In genomic region chr4:139185766-139186442, GRCm38 (mm10) we compare ENCODE assay signal across 20 mouse cellular contexts. TPM values are rescaled to one million over a fixed set of nuclear protein-coding genes. Genes with fewer than 3 reads are reported as not detected.
DNase-seq lines count a peak whose midpoint lies in the region; ATAC-seq and TF ChIP-seq lines count a peak whose summit lies in the region.
"Had no signal": no experiment of that assay in that cellular context is flagged by ENCODE, and none has a peak within 500 bp of the region (broad histone marks: within the 10 kb centered on the region; RNA-seq: fewer than 3 reads in every experiment).

No protein-coding gene starts in this region.

- no peak for TF ChIP-seq CTCF in small intestine, adult 2 months (IDR thresholded peaks at IDR 0.05; ENCODE audit: extremely low read depth, insufficient read length, insufficient replicate concordance, low read depth, low read length)
- TF ChIP-seq CTCF in stomach, postnatal 0 days (IDR thresholded peaks at IDR 0.05; ENCODE audit: low read depth): 0 out of 2 replicates have a peak, but pooled peaks have one; percentile 10

- no peak overlapping the region for H3K27ac ChIP-seq in kidney, embryonic 16.5 days (ENCODE audit: low read length)
- peak overlapping the region; percentile 91 for H3K27ac ChIP-seq in small intestine, adult 2 months (ENCODE audit: insufficient read depth, low read depth, low read length)
- H3K27ac ChIP-seq in stomach, postnatal 0 days (replicated peaks): peak overlapping the region; percentile 80
- H3K27ac ChIP-seq: embryonic facial prominence, embryonic 12.5 days; forebrain, embryonic 15.5 days; heart, adult 2 months; hindbrain, embryonic 10.5 days had no signal

- ATAC-seq in kidney, embryonic 16.5 days (ENCODE audit: low FRiP score, low TSS enrichment): 0 out of 2 replicates have a peak, but pooled peaks have one; percentile 23
- ATAC-seq in stomach, postnatal 0 days (ENCODE audit: low FRiP score, low TSS enrichment): peak; percentile 90
- ATAC-seq: CD4-positive, CD25-positive, alpha-beta regulatory T cell, adult 4 months; forebrain, embryonic 15.5 days had no signal

- 83% methylated on average over 5 of the region's 5 CpGs for WGBS in kidney, embryonic 16.5 days
- 36% methylated on average over 5 of the region's 5 CpGs for WGBS in small intestine, adult 2 months
- 65% methylated on average over 5 of the region's 5 CpGs for WGBS in stomach, postnatal 0 days

- intact Hi-C loops in left cerebral cortex, postnatal 25 days (cut with DNase I): no loop called here

- no peaks in the 10 kb centered on the region for H3K4me1 ChIP-seq in kidney, embryonic 16.5 days (ENCODE audit: insufficient read depth, low read length)
- peaks cover 20% of the 10 kb centered on the region; the same call in 1 of the 2 replicates for H3K4me1 ChIP-seq in small intestine, adult 2 months (ENCODE audit: control insufficient read depth, insufficient read depth, insufficient read length, low read length)
- H3K4me1 ChIP-seq in stomach, postnatal 0 days (replicated peaks; ENCODE audit: control insufficient read depth, insufficient read depth): peaks cover under 1% of the 10 kb centered on the region
- H3K4me1 ChIP-seq: embryonic facial prominence, embryonic 12.5 days; forebrain, embryonic 15.5 days had no signal

- no peak overlapping the region for H3K9ac ChIP-seq in kidney, embryonic 16.5 days (replicated peaks; ENCODE audit: low read length)
- no peak overlapping the region for H3K9ac ChIP-seq in stomach, postnatal 0 days (ENCODE audit: low read length)
- H3K9ac ChIP-seq: embryonic facial prominence, embryonic 12.5 days; forebrain, embryonic 15.5 days; heart, embryonic 12.5 days had no signal

- H3K9me3 ChIP-seq in kidney, embryonic 16.5 days (ENCODE audit: low read length): no peaks in the 10 kb centered on the region
- H3K9me3 ChIP-seq in stomach, postnatal 0 days (ENCODE audit: control insufficient read depth, low read length): no peaks in the 10 kb centered on the region
- H3K9me3 ChIP-seq: embryonic facial prominence, embryonic 12.5 days; forebrain, embryonic 15.5 days; G1E; heart, embryonic 12.5 days; hindbrain, embryonic 10.5 days had no signal

- H3K36me3 ChIP-seq in kidney, embryonic 16.5 days (ENCODE audit: insufficient read depth, low read length): no peaks in the 10 kb centered on the region
- 0 out of 2 replicates have a peak, but pooled peaks cover 2% of the 10 kb centered on the region for H3K36me3 ChIP-seq in small intestine, adult 2 months (ENCODE audit: control insufficient read depth, insufficient read depth, low read length)
- no peaks in the 10 kb centered on the region for H3K36me3 ChIP-seq in stomach, postnatal 0 days (ENCODE audit: control insufficient read depth, insufficient read depth, low read length)
- H3K36me3 ChIP-seq: embryonic facial prominence, embryonic 12.5 days; forebrain, embryonic 15.5 days; heart, embryonic 12.5 days; hindbrain, embryonic 10.5 days had no signal

- TF ChIP-seq POLR2A in small intestine, adult 2 months (IDR thresholded peaks at IDR 0.05; ENCODE audit: low read depth, low read length): no peak

- no peaks in the 10 kb centered on the region for H3K27me3 ChIP-seq in kidney, embryonic 16.5 days (ENCODE audit: insufficient read depth, low read length)
- no peaks in the 10 kb centered on the region for H3K27me3 ChIP-seq in small intestine, adult 2 months (ENCODE audit: control insufficient read depth, insufficient read depth, low read length)
- H3K27me3 ChIP-seq in stomach, postnatal 0 days (ENCODE audit: control insufficient read depth, insufficient read depth, low read length): no peaks in the 10 kb centered on the region
- H3K27me3 ChIP-seq: embryonic facial prominence, embryonic 12.5 days; forebrain, embryonic 15.5 days; heart, embryonic 12.5 days had no signal

- TF ChIP-seq EP300 in stomach, postnatal 0 days (optimal IDR thresholded peaks at IDR 0.05): no peak

- H3K4me3 ChIP-seq in kidney, embryonic 16.5 days (ENCODE audit: low read length): no peak overlapping the region
- no peak overlapping the region for H3K4me3 ChIP-seq in small intestine, adult 2 months (ENCODE audit: low read depth, low read length)
- H3K4me3 ChIP-seq in stomach, postnatal 0 days (ENCODE audit: low read depth, low read length): no peak overlapping the region
- H3K4me3 ChIP-seq: embryonic facial prominence, embryonic 12.5 days; forebrain, embryonic 15.5 days; heart, adult 2 months; heart, embryonic 12.5 days; hindbrain, embryonic 10.5 days had no signal

- DNase-seq in kidney, adult 18-20 months: no peak
- DNase-seq in urinary bladder, postnatal 14 days (ENCODE audit: low spot score): peak; percentile 53
- DNase-seq in urinary bladder, postnatal 25 days (ENCODE audit: low spot score): no peak
- peak; percentile 77 for DNase-seq in stomach, postnatal 0 days (ENCODE audit: low spot score)
- DNase-seq in thymus, postnatal 36 days: no peak
- no peak for DNase-seq in left cerebral cortex, postnatal 25 days (ENCODE audit: low spot score in 2 of 2)
- DNase-seq: adrenal gland, postnatal 10 days; B cell, adult 2 months; cerebellum, adult 11 months; cerebellum, adult 8-10 months; cerebellum, postnatal 14 days; heart, adult 2 months had no signal

- no peak overlapping the region for H3K4me2 ChIP-seq in kidney, embryonic 16.5 days (replicated peaks; ENCODE audit: low read depth, low read length)
- H3K4me2 ChIP-seq in stomach, postnatal 0 days (replicated peaks; ENCODE audit: low read depth): no peak overlapping the region
- H3K4me2 ChIP-seq: embryonic facial prominence, embryonic 12.5 days; forebrain, embryonic 15.5 days; heart, embryonic 12.5 days had no signal

RNA-seq across cellular contexts. Expression of gene Capzb, which starts 6.8 kb away (rescaled TPM):
- 405 and 415 TPM in 2 replicates for polyA plus RNA-seq in kidney, embryonic 16.5 days (2015; fragmentation: Nextera tagmentation; extraction: Ambion mirVana)
- polyA plus RNA-seq in small intestine, adult 2 months (2012; rRNA removed): 159 and 390 TPM in 2 replicates
- 341 and 344 TPM in 2 replicates for polyA plus RNA-seq in stomach, postnatal 0 days (2015; fragmentation: Nextera tagmentation; extraction: Ambion mirVana)
- total RNA-seq in left cerebral cortex, postnatal 25 days (2021): 100 to 1,000 TPM; 350 to 351 TPM

RNA-seq across cellular contexts. Expression of gene Minos1, which starts 55.0 kb away (rescaled TPM):
- 470 and 478 TPM in 2 replicates for polyA plus RNA-seq in kidney, embryonic 16.5 days (2015; fragmentation: Nextera tagmentation; extraction: Ambion mirVana)
- polyA plus RNA-seq in small intestine, adult 2 months (2012; rRNA removed): 15.4 and 29.4 TPM in 2 replicates
- polyA plus RNA-seq in stomach, postnatal 0 days (2015; fragmentation: Nextera tagmentation; extraction: Ambion mirVana): 569 and 588 TPM in 2 replicates
- 100 to 1,000 TPM; 215 to 218 TPM for total RNA-seq in left cerebral cortex, postnatal 25 days (2021)

Comparison
In these comparisons a context has a peak if more than half of its experiments do, and no peak if none do; other contexts are left out.
1. DNase-seq: peak in urinary bladder, postnatal 14 days (single experiment) and stomach, postnatal 0 days (single experiment); none in kidney, adult 18-20 months (single experiment), urinary bladder, postnatal 25 days (single experiment), thymus, postnatal 36 days (0 of 2) and left cerebral cortex, postnatal 25 days (0 of 2).
2. RNA of gene Minos1, which starts 55.0 kb away (polyA plus RNA-seq): 569 to 588 TPM in stomach, postnatal 0 days and 470 to 478 TPM in kidney, embryonic 16.5 days; 15.4 to 29.4 TPM in small intestine, adult 2 months; every median in the first group is over 10 times any median in the second.